Mouse (Mus musculus) adrenal gland, adult 10 weeks (tissue): ENCODE measurements around the gene Ndufb10. TPM values are rescaled to one million over a fixed set of nuclear protein-coding genes. Genes with fewer than 3 reads are reported as not detected.

Experiments
- polyA plus RNA-seq: library from polyadenylated mRNA; stranded (reverse); fragments of 350-450 nt; fragmentation: Illumina TruSeq; extraction: RNeasy Lipid Tissue Mini Kit (QIAGEN cat#74804); gene quantifications from one replicate; pipeline ENCODE4 v1.2.3, GENCODE M21; 2014; ENCODE audit warnings: low read depth, low replicate concordance

Ndufb10 gene
- polyA plus RNA-seq: 88.7 TPM

DNA sequence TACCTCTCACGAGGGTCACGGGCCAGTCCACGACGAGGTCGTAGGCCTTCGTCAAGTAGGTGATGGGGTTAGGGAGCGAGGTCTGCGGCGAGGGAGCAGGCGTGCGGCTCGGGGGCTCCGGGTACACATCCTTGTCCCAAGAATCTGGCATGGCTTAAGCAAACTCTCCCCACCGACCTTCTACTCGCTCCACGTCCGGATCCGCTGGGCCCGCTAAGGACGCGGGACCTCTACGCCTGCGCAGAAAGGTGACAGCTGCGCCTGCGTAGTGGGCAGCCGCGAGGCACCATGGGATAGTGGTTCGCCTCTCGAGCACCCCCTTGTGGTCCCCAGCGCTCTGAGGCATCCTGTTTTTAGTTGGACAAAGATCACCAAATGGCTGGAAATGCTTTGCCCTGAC lies at the start of gene Ndufb10:
Ndufb10 (minus strand) TSS at position 295 of the 400 bp plus-strand sequence.

DNA sequence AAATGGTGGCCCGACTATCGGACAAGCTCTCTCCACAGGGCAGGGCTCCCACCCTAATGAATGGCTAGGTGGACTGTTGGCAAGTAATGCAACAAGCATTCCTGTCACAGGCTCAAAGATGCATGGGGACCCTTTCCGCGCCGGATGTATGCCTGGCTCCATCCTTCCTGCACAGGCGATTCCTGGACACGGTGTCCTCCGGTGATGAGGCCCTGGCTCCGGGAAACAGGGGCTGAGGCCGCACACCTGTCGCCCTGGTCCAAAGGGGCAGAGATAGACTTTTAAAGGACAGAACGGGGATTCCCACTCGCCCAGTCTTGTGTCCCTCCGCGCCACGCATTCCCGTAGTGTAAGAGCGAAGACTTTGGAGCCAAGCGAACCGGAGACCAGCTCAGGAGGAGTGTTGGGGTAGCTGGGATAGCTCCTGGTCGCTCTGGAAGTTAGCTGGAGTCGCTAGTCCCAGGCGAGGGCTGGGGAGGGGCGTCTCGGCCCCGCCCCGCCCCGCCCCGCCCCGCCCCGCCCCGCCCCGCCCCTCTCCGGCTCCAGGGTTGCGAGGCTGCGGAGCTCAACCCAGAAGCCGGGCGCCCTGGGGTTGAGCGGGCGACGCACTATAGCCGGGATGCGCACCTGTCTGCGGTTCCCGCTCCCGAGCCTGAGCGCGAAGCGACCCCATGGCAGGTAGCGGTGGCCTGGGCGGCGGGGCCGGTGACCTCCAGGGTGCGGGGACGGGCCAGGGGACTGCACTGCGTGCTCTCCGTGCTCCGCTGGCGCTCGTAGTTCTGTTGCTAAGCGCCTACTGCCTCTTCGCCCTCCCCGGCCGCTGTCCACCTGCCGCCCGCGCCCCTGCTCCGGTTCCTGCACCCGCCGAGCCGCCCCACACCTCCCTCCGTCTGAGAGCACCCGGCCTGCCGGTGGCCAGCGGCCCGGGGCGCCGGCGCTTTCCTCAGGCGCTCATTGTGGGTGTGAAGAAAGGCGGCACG lies 28.4 kb upstream of the Ndufb10 start, which contains the start of gene Hs3st6:
Hs3st6 (plus strand) TSS at position 574 of the 980 bp plus-strand sequence.

DNA sequence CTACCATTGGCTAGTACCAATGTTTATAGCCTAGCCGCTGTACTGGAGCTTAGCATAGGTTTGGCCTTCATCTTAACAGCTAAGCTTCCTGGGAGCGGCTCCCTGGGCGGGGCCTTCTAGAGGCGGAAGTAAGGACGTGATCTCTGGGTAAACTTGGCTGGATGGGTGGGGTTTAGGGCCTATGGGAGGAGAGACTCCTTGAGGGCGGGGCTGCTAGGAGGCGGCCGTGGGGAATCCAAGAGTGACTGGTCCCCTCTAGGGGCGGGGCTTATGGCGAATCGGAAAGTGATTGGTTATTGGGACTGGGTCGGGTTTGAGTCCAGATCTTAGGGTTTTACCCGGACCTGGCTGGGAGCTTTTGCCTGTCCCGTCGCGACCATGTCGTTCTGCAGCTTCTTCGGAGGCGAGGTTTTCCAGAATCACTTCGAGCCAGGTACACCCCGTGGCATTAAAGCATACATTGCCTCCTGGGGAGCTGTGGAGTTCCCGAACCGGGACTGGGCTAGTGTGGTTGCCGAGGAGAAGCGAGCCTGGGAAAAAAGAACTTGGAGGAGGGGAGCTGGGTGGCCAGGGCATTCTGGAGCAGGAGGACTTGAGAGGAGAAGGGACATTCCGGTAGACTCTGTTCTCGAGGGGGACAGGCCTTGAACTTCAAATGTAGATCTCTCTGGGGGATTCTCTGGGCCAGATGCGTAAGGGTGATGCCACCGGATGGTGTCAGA lies 12.2 kb upstream of the Ndufb10 start, which contains the start of gene Msrb1:
Msrb1 (plus strand) TSS at position 313 of the 722 bp plus-strand sequence.

DNA sequence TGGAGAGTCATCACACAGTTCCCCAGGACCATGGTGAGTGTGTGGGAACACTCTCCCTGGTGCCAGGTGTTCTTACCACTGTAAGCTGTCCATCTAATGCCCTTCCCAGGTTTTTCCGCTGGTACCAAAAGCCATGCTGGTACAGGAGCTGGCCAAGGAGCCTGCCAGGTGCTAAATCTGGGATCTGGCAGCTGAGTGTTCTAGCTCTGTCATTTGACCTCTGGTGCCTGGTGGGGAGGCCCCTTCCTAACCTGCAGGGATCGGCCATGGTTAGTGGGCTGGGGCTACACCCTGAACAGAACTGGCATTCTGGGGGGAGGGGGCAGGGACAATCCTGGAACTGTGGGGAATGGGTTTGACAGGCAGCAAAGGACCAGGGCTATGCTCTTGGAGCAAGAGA lies 3.3 kb upstream of the Ndufb10 start, which contains the start of gene Rpl3l:
Rpl3l (plus strand) TSS at position 203 of the 400 bp plus-strand sequence.

DNA sequence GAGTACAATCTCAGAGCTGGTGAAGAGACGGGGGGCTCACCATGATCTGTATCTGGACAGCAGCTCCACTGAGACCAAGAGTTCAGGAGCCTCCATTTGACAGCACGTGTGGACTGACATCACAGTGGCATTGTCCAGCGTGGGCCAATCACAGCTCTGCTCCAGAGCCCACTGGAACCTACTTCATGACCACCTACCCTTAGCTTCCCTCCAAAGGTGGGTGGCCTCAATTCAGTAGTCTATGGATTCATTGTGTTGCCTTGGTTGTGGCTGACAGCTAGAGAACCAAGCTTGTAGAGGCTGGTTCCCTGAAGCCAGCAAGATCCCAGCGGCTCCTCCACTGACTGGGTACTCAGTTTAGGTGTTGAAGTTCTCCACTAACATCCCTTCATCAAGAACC lies 6.3 kb downstream of the Ndufb10 start, which contains the start of the genes Rnf151 and Rps2:
Rnf151 (minus strand) TSS at position 121 of the 400 bp plus-strand sequence.
Rps2 (plus strand) TSS at position 174 of the 400 bp plus-strand sequence.

DNA sequence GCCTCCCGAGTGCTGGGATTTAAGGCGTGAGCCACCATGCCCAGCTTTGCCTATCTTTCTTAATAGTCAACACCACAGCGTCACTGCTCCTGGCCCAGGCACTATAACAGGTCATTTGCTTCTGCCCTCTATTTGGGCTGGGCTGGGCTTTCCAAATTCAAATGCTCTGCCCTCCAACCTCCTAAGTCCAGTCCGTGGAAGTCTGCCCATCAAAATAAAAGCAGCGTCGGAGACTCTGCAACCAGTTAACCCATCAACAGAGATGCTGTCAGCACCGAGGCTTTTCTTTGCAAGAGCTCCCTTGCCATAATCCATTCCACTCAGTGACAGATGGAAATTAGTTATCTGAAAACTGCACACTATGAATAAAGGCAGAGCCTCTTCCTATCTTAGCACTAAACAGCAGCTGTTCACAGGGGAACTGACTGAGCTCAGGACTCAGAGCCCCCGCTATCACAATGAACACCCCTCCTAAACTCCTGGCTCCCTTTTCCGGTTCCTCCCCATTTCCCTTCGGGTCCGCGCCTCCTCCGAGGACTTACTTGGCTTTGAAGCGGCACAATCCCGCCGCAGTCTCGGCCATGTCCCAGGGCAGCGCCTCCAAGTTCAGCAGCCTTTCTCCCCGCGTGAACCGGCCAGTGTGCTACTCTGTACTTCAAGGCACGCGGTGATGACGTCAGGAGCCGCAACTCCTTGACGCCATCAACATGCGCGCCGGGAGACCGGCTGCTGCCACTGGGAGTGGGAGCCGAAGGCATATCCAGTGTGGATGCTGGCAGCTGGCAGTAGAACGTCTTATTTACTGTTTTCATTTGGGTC lies 17.1 kb downstream of the Ndufb10 start, which contains the start of gene Tbl3:
Tbl3 (minus strand) TSS at position 679 of the 819 bp plus-strand sequence.

DNA sequence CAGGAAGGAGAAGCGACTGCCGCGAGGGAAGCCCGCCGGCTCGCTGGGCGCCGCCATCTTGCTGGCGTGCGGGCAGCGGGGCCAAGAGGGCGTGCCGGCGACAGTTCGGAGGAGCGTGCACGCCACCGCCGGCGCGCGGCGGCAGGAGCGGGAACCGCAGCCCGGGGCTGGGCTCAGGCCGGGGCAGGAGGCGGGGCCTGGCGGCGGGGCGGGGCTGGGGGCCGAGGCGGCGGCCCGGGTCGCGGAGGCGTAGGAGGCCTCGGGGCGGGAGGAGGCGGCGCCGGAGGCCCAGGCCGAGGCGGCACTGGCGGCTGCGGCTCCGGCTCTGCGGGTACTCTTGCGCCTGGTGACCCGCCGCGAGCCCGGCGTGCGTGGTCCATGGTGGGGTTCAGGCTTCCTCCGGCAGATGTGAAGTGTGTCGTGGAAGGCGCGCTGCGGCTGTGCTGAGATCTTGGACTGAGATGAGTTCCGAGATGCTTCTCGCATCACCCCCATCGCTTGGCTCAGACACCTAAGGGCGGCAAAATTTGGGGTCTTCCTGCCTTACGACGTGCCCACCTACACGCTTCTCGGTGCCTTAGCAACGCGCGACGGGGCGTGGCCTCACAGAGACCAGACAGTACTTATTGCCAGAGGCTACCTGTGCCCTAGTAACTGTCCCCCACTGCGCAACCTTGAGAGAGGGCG lies 28.1 kb downstream of the Ndufb10 start, which contains the start of the genes Gfer and Noxo1:
Gfer (minus strand) TSS at position 146 of the 687 bp plus-strand sequence.
Noxo1 (plus strand) TSS at position 224 of the 687 bp plus-strand sequence.

DNA sequence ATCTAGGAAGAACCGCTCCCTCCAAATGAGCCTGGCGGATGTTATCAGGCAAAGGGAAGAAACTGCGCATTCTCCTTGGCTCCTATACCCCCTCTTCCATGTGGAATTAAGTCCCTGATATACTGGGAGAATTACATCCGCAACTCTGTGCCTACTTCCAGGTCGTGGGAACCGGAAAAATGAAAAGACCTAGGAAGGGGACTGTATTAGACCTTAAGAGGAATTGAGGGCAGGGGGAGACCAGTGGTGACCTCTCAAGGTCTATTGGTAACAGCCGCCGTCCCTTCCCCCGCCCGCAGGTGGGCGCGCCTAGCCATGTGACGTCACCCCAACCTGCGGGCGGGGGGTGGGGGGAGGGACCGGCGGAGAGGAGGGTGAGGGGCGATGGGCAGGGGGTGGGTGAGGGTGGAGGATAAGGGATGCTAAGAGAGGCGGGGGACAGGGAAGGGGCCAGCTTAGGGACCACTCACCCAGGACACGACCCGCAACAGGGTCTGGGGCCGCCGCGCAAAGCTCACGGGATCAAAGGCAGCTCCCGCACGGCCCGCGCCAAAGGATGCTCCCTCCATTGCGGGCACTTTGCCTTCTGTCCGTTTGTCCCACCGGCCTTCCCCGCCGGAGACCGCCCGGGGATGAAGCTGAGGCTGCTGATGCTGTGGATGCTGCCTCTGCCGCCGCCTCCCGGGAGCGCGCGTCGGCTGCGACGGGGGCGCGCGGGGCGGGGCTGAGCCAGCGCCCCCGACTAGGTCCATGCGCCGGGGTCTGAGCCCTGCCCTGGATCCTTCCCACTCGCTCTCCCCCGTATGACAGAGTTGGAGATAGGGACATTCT lies 34.8 kb downstream of the Ndufb10 start, which contains the start of gene Syngr3:
Syngr3 (minus strand) TSS at position 705 of the 831 bp plus-strand sequence.

Other genes with a start within 250 kb of the Ndufb10 start
- 5.9 TPM for gene Mlst8, start 245.4 kb downstream of the Ndufb10 start, polyA plus RNA-seq
- gene Caskin1, start 235.9 kb downstream of the Ndufb10 start, polyA plus RNA-seq: 1.6 TPM
- 8.4 TPM for gene Traf7, start 196.5 kb downstream of the Ndufb10 start, polyA plus RNA-seq
- gene Rab26, start 190.3 kb downstream of the Ndufb10 start, polyA plus RNA-seq: not detected
- gene Pkd1, start 174.6 kb downstream of the Ndufb10 start, polyA plus RNA-seq: 10.1 TPM
- gene Tsc2, start 91.8 kb downstream of the Ndufb10 start, polyA plus RNA-seq: 16.9 TPM
- 0.47 TPM for gene Nthl1, start 91.8 kb downstream of the Ndufb10 start, polyA plus RNA-seq
- gene Slc9a3r2, start 74.2 kb downstream of the Ndufb10 start, polyA plus RNA-seq: 16.7 TPM
- gene Npw, start 66.0 kb downstream of the Ndufb10 start, polyA plus RNA-seq: not detected
- 2.2 TPM for gene Zfp598, start 54.8 kb downstream of the Ndufb10 start, polyA plus RNA-seq
- 0.76 TPM for gene Syngr3, start 34.5 kb downstream of the Ndufb10 start, polyA plus RNA-seq
- gene Gfer, start 28.3 kb downstream of the Ndufb10 start, polyA plus RNA-seq: 9.0 TPM
- 0.87 TPM for gene Noxo1, start 28.2 kb downstream of the Ndufb10 start, polyA plus RNA-seq
- not detected for gene Tbl3, start 16.8 kb downstream of the Ndufb10 start, polyA plus RNA-seq
- not detected for gene Rnf151, start 6.4 kb downstream of the Ndufb10 start, polyA plus RNA-seq
- 403 TPM for gene Rps2, start 6.4 kb downstream of the Ndufb10 start, polyA plus RNA-seq
- 0.64 TPM for gene Rpl3l, start 3.3 kb upstream of the Ndufb10 start, polyA plus RNA-seq
- 6.8 TPM for gene Msrb1, start 12.2 kb upstream of the Ndufb10 start, polyA plus RNA-seq
- not detected for gene Hs3st6, start 28.5 kb upstream of the Ndufb10 start, polyA plus RNA-seq
- gene Meiob, start 79.8 kb upstream of the Ndufb10 start, polyA plus RNA-seq: 7.2 TPM
- gene Hagh, start 115.7 kb upstream of the Ndufb10 start, polyA plus RNA-seq: 14.6 TPM
- gene Fahd1, start 125.9 kb upstream of the Ndufb10 start, polyA plus RNA-seq: 80.9 TPM
- gene Igfals, start 141.5 kb upstream of the Ndufb10 start, polyA plus RNA-seq: not detected
- 5.1 TPM for gene Nubp2, start 161.9 kb upstream of the Ndufb10 start, polyA plus RNA-seq
- 0.47 TPM for gene Spsb3, start 162.2 kb upstream of the Ndufb10 start, polyA plus RNA-seq
- 3.1 TPM for gene Eme2, start 170.6 kb upstream of the Ndufb10 start, polyA plus RNA-seq
- 2.6 TPM for gene Mrps34, start 170.6 kb upstream of the Ndufb10 start, polyA plus RNA-seq
- gene Nme3, start 172.0 kb upstream of the Ndufb10 start, polyA plus RNA-seq: 6.5 TPM
- gene Mapk8ip3, start 212.5 kb upstream of the Ndufb10 start, polyA plus RNA-seq: 11.4 TPM
- gene Jpt2, start 236.2 kb upstream of the Ndufb10 start, polyA plus RNA-seq: 27.1 TPM